Mouse (Mus musculus) liver, embryonic 14.5 days (tissue): ENCODE data around the gene Dpp4. TPM values are rescaled to one million over a fixed set of nuclear protein-coding genes. Genes with fewer than 3 reads are reported as not detected.

Source experiments
- ATAC-seq: fragments of 200-750 bp; cut with Nextera tagmentation; 2 replicates; pipeline ENCODE4 v1.8.0; 2017; ENCODE audit warnings: moderate number of reproducible peaks, mild to moderate bottlenecking, moderate library complexity; ENCODE audit not compliant: insufficient read depth
- DNase-seq, 3 experiments: peaks; one replicate each; pipeline ENCODE4 v3.0.0-alpha.2; 2012 to 2013; ENCODE audit warnings: low read depth in 3 of 3, low spot score in 3 of 3
- H3K27ac ChIP-seq: fragments of 300-500 bp; sonication (generic); 2 replicates; pipeline ENCODE4 v1.5.1; 2014; ENCODE audit warnings: moderate library complexity, mild to moderate bottlenecking, control low read depth, inconsistent platforms
- H3K27me3 ChIP-seq: fragments of 300-500 bp; sonication (generic); 2 replicates; pipeline ENCODE4 v1.6.1; 2014; ENCODE audit warnings: mild to moderate bottlenecking, low read length, moderate library complexity; ENCODE audit not compliant: control insufficient read depth, insufficient read depth
- H3K36me3 ChIP-seq: fragments of 300-500 bp; sonication (generic); replicated peaks from 2 replicates; pipeline ENCODE4 v1.6.1; 2014; ENCODE audit warnings: low read depth; ENCODE audit not compliant: control insufficient read depth, insufficient read depth
- H3K4me1 ChIP-seq, 2 experiments: fragments of 200-500 bp in 1 of 2; fragments of 300-500 bp in 1 of 2; sonication (generic) in 1 of 2; replicated peaks; 2 replicates each; pipeline ENCODE4 v1.6.1; 2012 to 2014; ENCODE audit warnings: antibody characterized with exemption in 1 of 2, inconsistent platforms in 1 of 2, low read length in 1 of 2; ENCODE audit not compliant: control insufficient read depth in 2 of 2, insufficient read depth in 2 of 2
- H3K4me2 ChIP-seq: fragments of 300-500 bp; sonication (generic); 2 replicates; pipeline ENCODE4 v1.6.1; 2014; ENCODE audit warnings: low read depth, mild to moderate bottlenecking, control low read depth, moderate library complexity
- H3K4me3 ChIP-seq, 2 experiments: fragments of 200-500 bp in 1 of 2; fragments of 300-500 bp in 1 of 2; sonication (generic) in 1 of 2; 2 replicates each; pipeline ENCODE4 v1.5.1; 2012 to 2014; ENCODE audit warnings: low read depth in 2 of 2, low read length in 2 of 2, mild to moderate bottlenecking in 2 of 2, control low read depth in 1 of 2, inconsistent platforms in 1 of 2, moderate library complexity in 1 of 2; ENCODE audit not compliant: insufficient read depth in 1 of 2
- H3K9ac ChIP-seq: fragments of 300-500 bp; sonication (generic); replicated peaks from 2 replicates; pipeline ENCODE4 v1.6.1; 2014; ENCODE audit warnings: mild to moderate bottlenecking, control low read depth, moderate library complexity
- H3K9me3 ChIP-seq: fragments of 300-500 bp; sonication (generic); 2 replicates; pipeline ENCODE4 v1.6.1; 2016; ENCODE audit warnings: low read length, mixed read lengths; ENCODE audit not compliant: control insufficient read depth
- CTCF ChIP-seq: IDR thresholded peaks from 2 replicates; pipeline ENCODE4 v1.5.1; 2016; ENCODE audit warnings: antibody characterized with exemption, low read depth, control low read depth
- EP300 ChIP-seq: IDR thresholded peaks from 2 replicates; pipeline ENCODE4 v1.6.1; 2016; ENCODE audit warnings: antibody characterized with exemption, low read depth
- WGBS: fragments of 180-500 bp; shearing (Covaris S2); extraction: QIAGEN DNeasy Blood & Tissue Kit; methylation state at CpG from one replicate; pipeline ENCODE4 v1.1.7; 2014; ENCODE audit not compliant: insufficient replicate concordance; 5-methylcytosine and 5-hydroxymethylcytosine counted together
- polyA plus RNA-seq, 2 experiments: library from polyadenylated mRNA; depleted of rRNA in 1 of 2; stranded (reverse) in 1 of 2; unstranded in 1 of 2; fragments of >200 nt; fragmentation: Nextera tagmentation in 1 of 2; extraction: Ambion mirVana in 1 of 2; gene quantifications; 2 replicates each; pipeline versions ENCODE4 v1.2.1 to v1.2.3; 2012 to 2014

The Dpp4 gene
- polyA plus RNA-seq, 2 experiments, result 2.3 to 4.4 TPM

DNA sequence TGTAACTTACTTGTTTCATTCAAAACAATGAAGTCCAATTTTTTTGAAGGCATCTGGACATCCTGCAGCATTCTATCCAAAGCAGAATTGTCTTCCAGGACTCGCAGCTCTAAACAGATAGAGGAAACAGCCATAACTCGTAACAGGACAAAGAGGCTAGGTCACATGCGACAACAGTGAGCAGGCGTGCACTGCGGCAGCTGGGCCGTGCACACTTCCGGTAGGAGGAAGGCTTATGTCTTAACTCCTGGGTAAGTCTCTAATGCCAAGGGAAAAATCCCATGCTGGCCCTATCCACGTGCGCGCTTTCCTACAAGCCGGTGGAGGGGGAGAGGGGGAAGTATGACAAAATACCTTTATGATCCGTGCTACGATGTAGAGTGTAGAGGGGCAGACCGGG lies 55.4 kb downstream of the Dpp4 start:
- DNase-seq (no peak), ATAC-seq (no peak)
- Histone ChIP-seq H3K4me2 (no peak overlapping the region), H3K27me3 (no peaks in the 10 kb centered on the region), H3K9ac (no peak overlapping the region), H3K4me3 (no peak overlapping the region), H3K36me3 (no peaks in the 10 kb centered on the region), H3K9me3 (no peaks in the 10 kb centered on the region), H3K4me1 (no peaks in the 10 kb centered on the region), H3K27ac (no peak overlapping the region)
- TF ChIP-seq CTCF (no peak), EP300 (no peak)
- WGBS, result 72% methylated on average over 14 of the region's 14 CpGs

DNA sequence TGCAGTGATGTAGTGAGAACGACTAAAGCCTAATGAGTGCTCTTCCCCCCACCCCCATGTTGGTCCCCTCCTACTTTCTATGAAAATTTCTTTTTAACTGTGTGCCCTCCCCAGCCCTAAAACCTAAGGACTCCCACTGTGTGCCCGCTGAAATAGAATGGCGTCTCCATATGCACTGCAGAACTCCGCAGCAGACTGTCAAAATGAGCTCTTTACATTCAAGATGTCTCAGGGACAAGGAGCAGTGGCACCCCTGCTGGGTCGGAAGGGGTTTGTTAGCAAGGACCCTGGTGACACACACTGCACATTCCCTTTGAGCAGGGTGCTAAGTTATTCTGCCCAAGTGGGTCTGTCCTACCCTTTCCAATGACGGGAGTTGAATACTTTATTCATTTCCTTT lies 56.3 kb downstream of the Dpp4 start:
- no peak overlapping the region for H3K4me3 ChIP-seq
- no peak for TF ChIP-seq CTCF
- no peak for TF ChIP-seq EP300
- H3K9ac ChIP-seq, result no peak overlapping the region
- no peak for ATAC-seq
- no peak for DNase-seq
- no peaks in the 10 kb centered on the region for H3K27me3 ChIP-seq
- WGBS, result 66% methylated on average over 6 of the region's 6 CpGs
- H3K4me1 ChIP-seq, result no peaks in the 10 kb centered on the region
- no peak overlapping the region for H3K27ac ChIP-seq
- H3K4me2 ChIP-seq, result no peak overlapping the region
- H3K9me3 ChIP-seq, result no peaks in the 10 kb centered on the region
- H3K36me3 ChIP-seq, result no peaks in the 10 kb centered on the region

DNA sequence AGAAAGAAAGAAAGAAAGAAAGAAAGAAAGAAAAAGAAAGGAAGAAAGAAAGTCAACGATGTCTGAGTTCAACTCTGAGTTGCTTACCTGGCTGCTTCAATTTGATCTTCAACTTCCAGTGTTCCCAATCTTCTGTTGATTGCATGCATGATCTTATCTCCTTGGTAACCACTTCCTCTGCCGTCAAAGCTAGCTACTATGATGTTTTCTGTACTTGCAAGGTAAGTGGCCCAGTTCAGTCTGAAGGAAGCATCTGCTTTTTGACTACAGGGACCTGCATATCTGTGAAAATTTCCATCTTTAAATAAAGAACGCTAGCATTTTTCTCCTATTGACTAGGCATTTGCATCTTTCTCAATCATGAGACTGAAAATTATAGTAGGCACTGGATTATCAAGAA lies 60.0 kb downstream of the Dpp4 start:
- no peaks in the 10 kb centered on the region for H3K9me3 ChIP-seq
- no peaks in the 10 kb centered on the region for H3K36me3 ChIP-seq

DNA sequence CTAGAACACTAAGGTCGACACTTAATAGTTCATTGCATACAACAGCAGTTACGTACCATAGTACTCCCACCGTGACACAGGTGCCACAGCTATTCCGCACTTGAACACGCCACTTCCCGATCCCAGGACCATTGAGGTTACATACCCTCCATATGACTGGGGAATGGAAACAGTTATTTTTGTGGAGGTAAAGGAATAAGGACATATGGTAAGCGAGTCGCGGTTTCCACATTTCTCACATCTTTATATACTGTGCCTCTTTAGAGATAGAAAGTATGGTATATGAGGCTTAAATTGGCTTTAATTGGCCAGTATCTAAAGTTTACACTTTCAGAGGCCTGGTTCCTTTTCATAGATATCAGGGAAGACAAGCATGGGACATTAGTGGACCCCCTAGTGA lies 64.3 kb downstream of the Dpp4 start:
- no peak for DNase-seq
- Histone ChIP-seq H3K9ac (no peak overlapping the region), H3K9me3 (no peaks in the 10 kb centered on the region), H3K36me3 (no peaks in the 10 kb centered on the region), H3K4me1 (no peaks in the 10 kb centered on the region), H3K4me2 (no peak overlapping the region), H3K27ac (no peak overlapping the region), H3K27me3 (no peaks in the 10 kb centered on the region), H3K4me3 (no peak overlapping the region)
- ATAC-seq, result no peak
- TF ChIP-seq CTCF (no peak), EP300 (no peak)
- WGBS, result 71% methylated on average over 9 of the region's 9 CpGs

More for the DNA sequence above, 60.0 kb downstream of the Dpp4 start:
- H3K9ac ChIP-seq, result no peak overlapping the region
- no peak overlapping the region for H3K4me2 ChIP-seq
- ATAC-seq (no peak), DNase-seq (no peak)
- H3K27me3 ChIP-seq, result no peaks in the 10 kb centered on the region
- WGBS, result 47% methylated on average over 3 of the region's 3 CpGs
- H3K4me3 ChIP-seq, result no peak overlapping the region
- no peak for TF ChIP-seq CTCF
- no peak for TF ChIP-seq EP300
- H3K4me1 ChIP-seq, result no peaks in the 10 kb centered on the region
- H3K27ac ChIP-seq, result no peak overlapping the region

DNA sequence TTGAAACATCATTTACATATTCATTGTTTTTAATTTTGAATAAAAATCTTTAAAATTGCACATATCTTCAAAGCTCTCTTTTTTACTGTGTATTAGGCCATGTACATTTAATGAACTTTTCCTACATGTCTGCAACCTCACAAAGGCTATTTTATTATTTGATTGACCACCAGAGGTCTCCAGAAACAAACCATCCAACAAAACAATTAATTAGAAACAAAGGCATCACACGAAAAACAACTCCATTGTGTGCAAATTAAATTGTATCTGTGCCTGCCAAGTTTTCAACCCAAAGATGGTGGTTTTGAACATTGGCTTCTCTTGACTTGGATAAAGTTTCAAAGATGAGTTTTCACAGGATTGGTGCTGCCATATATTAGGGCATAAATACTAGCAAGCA lies 65.3 kb downstream of the Dpp4 start:
- H3K9me3 ChIP-seq, result no peaks in the 10 kb centered on the region
- H3K9ac ChIP-seq, result no peak overlapping the region
- H3K4me3 ChIP-seq, result no peak overlapping the region
- DNase-seq (peak in 1 of 3 experiments; percentile 1), ATAC-seq (no peak)
- H3K4me1 ChIP-seq, result no peaks in the 10 kb centered on the region
- H3K4me2 ChIP-seq, result no peak overlapping the region
- 7% methylated on average over 1 of the region's 1 CpGs for WGBS
- no peaks in the 10 kb centered on the region for H3K36me3 ChIP-seq
- no peak overlapping the region for H3K27ac ChIP-seq
- no peaks in the 10 kb centered on the region for H3K27me3 ChIP-seq
- TF ChIP-seq CTCF (no peak), EP300 (no peak)
